Mouse (Mus musculus): ENCODE results near the gene Swi5. TPM values are rescaled to one million over a fixed set of nuclear protein-coding genes. Genes with fewer than 3 reads are reported as not detected.

Gene Swi5
- polyA plus RNA-seq, 1 experiment from 2014 or later = 415 TPM

DNA sequence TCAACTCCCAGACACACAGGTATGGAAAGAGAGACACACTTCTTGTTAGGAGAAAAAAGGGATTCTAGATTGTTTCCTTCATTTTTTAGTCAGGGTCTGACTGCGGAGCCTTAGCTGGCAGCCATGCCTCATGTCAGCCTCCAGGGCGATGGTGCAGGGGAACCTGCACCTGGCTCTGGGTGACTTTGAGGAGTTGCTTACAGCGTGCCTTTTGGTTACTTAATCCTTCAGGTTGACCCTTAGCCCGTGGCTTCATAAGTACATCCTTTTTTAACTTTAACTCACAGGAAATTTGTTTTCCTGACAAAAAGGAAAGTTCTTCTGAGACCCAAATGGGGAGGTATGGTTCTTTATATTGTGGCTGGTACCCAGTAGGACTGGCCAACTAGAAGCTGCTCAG is 44.9 kb downstream of the Swi5 start:
- Histone ChIP-seq H3K36me3 (ENCODE audit: control insufficient read depth, insufficient read depth, low read length) (peaks cover 17% of the 10 kb centered on the region), H3K27me3 (ENCODE audit: control insufficient read depth, insufficient read depth, low read depth, low read length) (no peaks in the 10 kb centered on the region), H3K4me1 (ENCODE audit: control insufficient read depth, insufficient read depth, low read length) (peaks cover under 1% of the 10 kb centered on the region), H3K4me2 (ENCODE audit: low read length) (no peak overlapping the region), H3K9ac (ENCODE audit: low read depth, low read length) (no peak overlapping the region), H3K9me3 (replicated peaks; ENCODE audit: control insufficient read depth, low read length, poor library complexity, severe bottlenecking) (no peaks in the 10 kb centered on the region), H3K27ac (ENCODE audit: low read length) (no peak overlapping the region), H3K4me3 (ENCODE audit: low read depth, low read length) (no peak overlapping the region)
- WGBS = 89% methylated on average over 4 of the region's 4 CpGs
- no peak for ATAC-seq

GRCm38 (mm10) chr2:32240591-32240990 is 47.3 kb downstream of the Swi5 start:
- ATAC-seq = no peak
- peaks cover 13% of the 10 kb centered on the region for H3K4me1 ChIP-seq (ENCODE audit: control insufficient read depth, insufficient read depth, low read length)
- 81% methylated on average over 5 of the region's 5 CpGs for WGBS
- H3K4me2 ChIP-seq (ENCODE audit: low read length) = no peak overlapping the region
- H3K27ac ChIP-seq (ENCODE audit: low read length) = no peak overlapping the region
- H3K4me3 ChIP-seq (ENCODE audit: low read depth, low read length) = no peak overlapping the region
- no peaks in the 10 kb centered on the region for H3K9me3 ChIP-seq (replicated peaks; ENCODE audit: control insufficient read depth, low read length, poor library complexity, severe bottlenecking)
- H3K36me3 ChIP-seq (ENCODE audit: control insufficient read depth, insufficient read depth, low read length) = peaks cover 6% of the 10 kb centered on the region
- H3K9ac ChIP-seq (ENCODE audit: low read depth, low read length) = no peak overlapping the region
- no peaks in the 10 kb centered on the region for H3K27me3 ChIP-seq (ENCODE audit: control insufficient read depth, insufficient read depth, low read depth, low read length)

GRCm38 (mm10) chr2:32238708-32239435 is 49.0 kb downstream of the Swi5 start:
- no peak overlapping the region for H3K9ac ChIP-seq (ENCODE audit: low read depth, low read length)
- H3K27ac ChIP-seq (ENCODE audit: low read length) = no peak overlapping the region
- 92% methylated on average over 9 of the region's 9 CpGs for WGBS
- no peak overlapping the region for H3K4me3 ChIP-seq (ENCODE audit: low read depth, low read length)
- H3K27me3 ChIP-seq (ENCODE audit: control insufficient read depth, insufficient read depth, low read depth, low read length) = no peaks in the 10 kb centered on the region
- peaks cover 3% of the 10 kb centered on the region; the same call in 1 of the 2 replicates for H3K36me3 ChIP-seq (ENCODE audit: control insufficient read depth, insufficient read depth, low read length)
- peaks cover 21% of the 10 kb centered on the region for H3K4me1 ChIP-seq (ENCODE audit: control insufficient read depth, insufficient read depth, low read length)
- ATAC-seq = no peak
- no peak overlapping the region for H3K4me2 ChIP-seq (ENCODE audit: low read length)
- no peaks in the 10 kb centered on the region for H3K9me3 ChIP-seq (replicated peaks; ENCODE audit: control insufficient read depth, low read length, poor library complexity, severe bottlenecking)

DNA sequence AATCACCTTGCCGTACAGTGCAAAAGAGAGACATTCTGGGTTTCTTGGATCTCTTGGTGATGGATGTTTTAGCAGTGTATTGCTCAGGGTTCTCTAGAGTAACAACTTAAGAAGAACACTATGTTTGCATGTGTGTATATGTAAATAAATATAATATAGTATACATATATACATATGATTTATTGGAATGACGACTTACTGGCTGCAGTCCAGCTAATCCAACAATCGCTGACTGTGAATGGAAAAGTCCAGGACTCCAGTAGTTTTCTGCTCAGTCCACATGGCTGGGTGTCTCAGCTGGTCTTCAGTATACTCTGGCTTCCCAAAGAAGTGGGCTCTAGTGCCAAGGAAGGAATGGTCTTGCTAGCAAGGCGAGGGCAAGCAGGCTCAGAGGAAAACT is 50.3 kb downstream of the Swi5 start:
- Histone ChIP-seq H3K4me3 (ENCODE audit: low read depth, low read length) (peak overlapping the region; percentile 75), H3K27me3 (ENCODE audit: control insufficient read depth, insufficient read depth, low read depth, low read length) (no peaks in the 10 kb centered on the region), H3K36me3 (ENCODE audit: control insufficient read depth, insufficient read depth, low read length) (peaks cover 12% of the 10 kb centered on the region), H3K9me3 (replicated peaks; ENCODE audit: control insufficient read depth, low read length, poor library complexity, severe bottlenecking) (no peaks in the 10 kb centered on the region), H3K27ac (ENCODE audit: low read length) (no peak overlapping the region), H3K4me1 (ENCODE audit: control insufficient read depth, insufficient read depth, low read length) (peaks cover 21% of the 10 kb centered on the region), H3K9ac (ENCODE audit: low read depth, low read length) (peak overlapping the region; percentile 81), H3K4me2 (ENCODE audit: low read length) (peak overlapping the region; percentile 93)
- no peak for ATAC-seq
- 41% methylated on average over 4 of the region's 4 CpGs for WGBS

DNA sequence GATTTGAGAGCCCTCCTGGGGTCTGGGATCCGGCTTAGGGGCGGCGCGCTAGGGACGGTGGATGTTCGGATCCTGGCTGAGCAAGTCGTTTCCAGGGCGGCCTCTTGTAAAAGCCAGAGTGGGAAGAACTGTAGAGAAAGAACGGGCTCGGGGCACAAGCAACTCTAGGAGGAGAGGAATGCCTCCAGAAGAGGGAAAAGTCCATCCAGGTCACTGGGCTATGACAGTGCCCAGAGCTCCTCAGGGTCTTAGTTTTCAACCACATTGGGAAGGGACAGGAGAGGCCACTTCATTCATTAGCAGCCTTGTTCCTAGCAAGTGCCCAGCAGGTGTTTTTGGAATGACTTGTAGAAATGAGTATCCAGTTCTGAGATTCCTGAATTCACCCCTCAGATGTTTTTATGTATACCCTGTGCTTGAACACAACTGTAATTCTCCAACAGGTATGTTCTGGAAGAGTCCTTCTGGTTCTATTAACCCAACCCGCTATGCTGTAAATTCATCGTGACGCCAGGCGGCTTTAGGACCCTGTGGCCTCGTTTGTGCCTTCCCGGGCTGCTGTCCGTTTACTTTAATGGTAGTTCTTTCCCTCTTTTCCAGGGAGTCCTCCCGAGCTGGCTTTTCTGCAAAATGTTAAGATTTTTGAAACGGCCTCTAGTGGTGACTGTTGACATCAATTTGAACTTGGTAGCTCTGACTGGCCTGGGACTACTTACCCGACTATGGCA is 51.0 kb downstream of the Swi5 start:
- ATAC-seq = peak; percentile 63
- H3K27me3 ChIP-seq (ENCODE audit: control insufficient read depth, insufficient read depth, low read depth, low read length) = no peaks in the 10 kb centered on the region
- peak overlapping the region; percentile 79 for H3K27ac ChIP-seq (ENCODE audit: low read length)
- H3K4me2 ChIP-seq (ENCODE audit: low read length) = peak overlapping the region; percentile 93
- H3K36me3 ChIP-seq (ENCODE audit: control insufficient read depth, insufficient read depth, low read length) = peaks cover 17% of the 10 kb centered on the region
- peak overlapping the region; percentile 75 for H3K4me3 ChIP-seq (ENCODE audit: low read depth, low read length)
- peaks cover 21% of the 10 kb centered on the region for H3K4me1 ChIP-seq (ENCODE audit: control insufficient read depth, insufficient read depth, low read length)
- peak overlapping the region; percentile 81 for H3K9ac ChIP-seq (ENCODE audit: low read depth, low read length)
- no peaks in the 10 kb centered on the region for H3K9me3 ChIP-seq (replicated peaks; ENCODE audit: control insufficient read depth, low read length, poor library complexity, severe bottlenecking)
- 0% methylated on average over 20 of the region's 20 CpGs for WGBS

DNA sequence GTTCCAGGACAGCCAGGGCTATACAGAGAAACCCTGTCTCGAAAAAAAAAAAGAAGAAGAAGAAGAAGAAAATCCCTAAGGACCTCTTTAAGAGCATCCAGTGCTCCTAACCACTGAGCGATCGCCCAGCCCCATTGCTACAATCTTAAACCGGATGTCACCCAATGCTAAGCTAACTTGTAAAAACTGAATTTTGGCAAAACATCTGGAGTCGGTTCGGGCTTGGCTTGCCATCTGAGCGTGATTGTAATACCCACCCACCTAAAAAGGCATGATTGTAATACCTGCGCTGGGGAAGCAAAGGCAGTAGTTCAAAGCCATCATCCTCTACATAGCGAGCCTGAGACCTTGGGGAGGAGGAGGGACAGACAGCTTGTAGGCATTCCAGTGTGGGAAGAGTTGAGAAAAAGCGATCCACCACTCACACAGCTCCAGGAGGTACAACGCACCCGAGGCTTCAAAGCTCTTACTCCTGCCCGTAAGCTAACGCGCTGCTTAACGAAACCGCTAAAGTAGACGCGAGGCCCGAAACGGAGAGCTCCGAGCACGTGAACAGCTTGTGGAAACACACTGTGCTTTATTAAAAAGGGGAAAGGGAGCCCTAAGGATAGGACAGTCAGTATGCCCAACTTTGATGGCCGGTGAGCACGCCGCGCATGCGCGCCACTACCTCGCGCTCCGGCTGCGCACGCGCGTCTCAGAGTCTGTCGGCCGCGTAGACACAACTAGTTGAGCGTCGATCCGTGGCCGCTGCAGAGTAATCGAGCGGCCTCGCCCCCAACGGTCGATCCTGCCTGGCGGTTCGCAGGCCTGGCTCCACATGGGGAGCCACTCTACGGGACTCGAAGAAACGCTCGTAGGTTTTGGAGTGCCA is 51.8 kb downstream of the Swi5 start, which contains the start of gene Pomt1:
Gene Pomt1 (plus strand): TSS at position 705 of the 874 bp plus-strand sequence.
- Histone ChIP-seq H3K9ac (ENCODE audit: low read depth, low read length) (peak within 1 kb of the TSS; percentile 81), H3K9me3 (replicated peaks; ENCODE audit: control insufficient read depth, low read length, poor library complexity, severe bottlenecking) (no peaks in the 10 kb centered on the region), H3K27ac (ENCODE audit: low read length) (peak within 1 kb of the TSS; percentile 79), H3K27me3 (ENCODE audit: control insufficient read depth, insufficient read depth, low read depth, low read length) (no peaks in the 10 kb centered on the region), H3K4me1 (ENCODE audit: control insufficient read depth, insufficient read depth, low read length) (peaks cover 21% of the 10 kb centered on the region), H3K4me2 (ENCODE audit: low read length) (peak within 1 kb of the TSS; percentile 93), H3K4me3 (ENCODE audit: low read depth, low read length) (peak within 1 kb of the TSS; percentile 75), H3K36me3 (ENCODE audit: control insufficient read depth, insufficient read depth, low read length) (peaks cover 24% of the 10 kb centered on the region)
- WGBS = 1% methylated on average over 54 of the region's 54 CpGs
- peak; percentile 96 for ATAC-seq

DNA sequence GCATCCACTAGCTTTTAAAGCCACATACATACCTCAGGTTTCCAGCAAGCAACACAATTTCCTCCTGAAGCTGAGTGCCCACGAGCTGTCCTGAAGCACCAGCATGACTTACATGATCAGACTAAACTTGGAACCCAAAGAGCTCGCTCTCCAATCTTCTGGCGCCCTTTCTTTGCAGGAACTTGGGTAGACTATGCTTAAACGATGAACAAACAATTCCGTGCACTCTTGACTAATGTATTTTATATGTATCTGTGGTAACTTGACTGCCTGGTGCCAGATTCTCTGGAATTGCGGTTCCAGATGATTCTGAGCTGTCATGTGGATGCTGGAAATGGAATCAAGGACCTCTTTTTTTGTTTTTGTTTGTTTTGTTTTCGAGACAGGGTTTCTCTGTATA is 52.4 kb downstream of the Swi5 start:
- Histone ChIP-seq H3K4me3 (ENCODE audit: low read depth, low read length) (peak overlapping the region; percentile 75), H3K9me3 (replicated peaks; ENCODE audit: control insufficient read depth, low read length, poor library complexity, severe bottlenecking) (no peaks in the 10 kb centered on the region), H3K9ac (ENCODE audit: low read depth, low read length) (peak overlapping the region; percentile 44; the same call in 1 of the 2 replicates), H3K27me3 (ENCODE audit: control insufficient read depth, insufficient read depth, low read depth, low read length) (no peaks in the 10 kb centered on the region), H3K27ac (ENCODE audit: low read length) (peak overlapping the region; percentile 79), H3K4me1 (ENCODE audit: control insufficient read depth, insufficient read depth, low read length) (peaks cover 21% of the 10 kb centered on the region), H3K36me3 (ENCODE audit: control insufficient read depth, insufficient read depth, low read length) (peaks cover 30% of the 10 kb centered on the region), H3K4me2 (ENCODE audit: low read length) (peak overlapping the region; percentile 89)
- 37% methylated on average over 7 of the region's 7 CpGs for WGBS
- no peak for ATAC-seq
